Mouse (Mus musculus) C3H10T1/2 (cell line): ENCODE data around the gene Atg9a. TPM values are rescaled to one million over a fixed set of nuclear protein-coding genes. Genes with fewer than 3 reads are reported as not detected.

ENCODE experiments used
- polyA plus RNA-seq, 2 experiments: library from polyadenylated mRNA; unstranded; fragments of >200 nt; fragmentation: generic; extraction: Trizol; gene quantifications; one replicate each; pipeline ENCODE4 v1.2.1; 2012; ENCODE audit warnings: missing spikeins in 2 of 2

The Atg9a gene
- polyA plus RNA-seq: 10 to 100 TPM; 13.1 to 26.6 TPM

GRCm38 (mm10) chr1:75191622-75192402, at the start of gene Atg9a, which contains the start of gene Ankzf1:
Atg9a (minus strand) TSS chr1:75192196.
Ankzf1 (plus strand) TSS chr1:75192151.

DNA sequence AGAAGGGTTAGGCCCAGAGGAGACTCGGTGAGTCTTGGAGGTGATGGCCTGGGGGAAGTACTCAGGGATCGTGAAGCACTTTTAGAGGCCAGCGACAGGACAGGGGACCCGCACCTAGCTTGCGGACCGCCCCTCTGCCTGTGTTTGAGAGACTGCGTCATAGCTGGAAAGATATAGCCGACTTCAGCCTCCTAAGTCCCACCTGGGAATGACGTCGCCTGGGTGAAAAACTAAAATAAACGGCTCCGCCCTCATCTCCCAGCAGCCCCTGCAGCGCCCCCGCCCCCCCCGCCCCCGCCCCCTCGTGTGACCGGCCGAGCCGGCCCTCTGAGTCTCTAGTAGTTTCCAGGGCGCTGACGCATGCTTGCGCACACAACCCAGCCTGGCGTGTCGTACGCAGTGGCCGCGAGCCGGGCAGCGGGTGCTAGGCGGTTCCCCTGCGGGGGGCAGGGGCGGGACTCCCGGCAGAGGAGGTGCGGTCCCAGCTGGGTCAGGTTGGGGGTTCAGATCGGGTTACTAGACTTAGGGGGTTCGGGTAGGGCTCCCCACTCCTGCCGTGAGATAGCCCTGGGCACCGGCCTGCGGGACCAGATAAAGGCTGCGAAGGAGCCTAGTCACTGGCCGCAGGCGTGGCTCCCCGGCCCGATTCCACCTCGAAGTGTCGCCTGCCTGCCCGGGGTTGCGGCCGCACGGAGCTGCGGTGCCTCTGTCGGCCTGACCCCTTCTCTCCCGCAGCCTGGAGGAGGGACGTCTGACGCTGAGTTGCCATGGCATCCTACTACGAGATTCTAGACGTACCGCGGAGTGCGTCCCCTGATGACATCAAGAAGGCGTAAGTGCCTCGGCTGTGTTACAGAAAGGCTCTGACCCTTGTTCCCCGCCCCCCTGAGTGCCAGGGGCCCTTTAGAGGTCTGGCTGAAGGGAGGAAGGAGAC, 44.4 kb upstream of the Atg9a start, which contains the start of gene Dnajb2:
Gene Dnajb2, plus strand, starts transcription at position 290 of the 934 bp plus-strand sequence.

DNA sequence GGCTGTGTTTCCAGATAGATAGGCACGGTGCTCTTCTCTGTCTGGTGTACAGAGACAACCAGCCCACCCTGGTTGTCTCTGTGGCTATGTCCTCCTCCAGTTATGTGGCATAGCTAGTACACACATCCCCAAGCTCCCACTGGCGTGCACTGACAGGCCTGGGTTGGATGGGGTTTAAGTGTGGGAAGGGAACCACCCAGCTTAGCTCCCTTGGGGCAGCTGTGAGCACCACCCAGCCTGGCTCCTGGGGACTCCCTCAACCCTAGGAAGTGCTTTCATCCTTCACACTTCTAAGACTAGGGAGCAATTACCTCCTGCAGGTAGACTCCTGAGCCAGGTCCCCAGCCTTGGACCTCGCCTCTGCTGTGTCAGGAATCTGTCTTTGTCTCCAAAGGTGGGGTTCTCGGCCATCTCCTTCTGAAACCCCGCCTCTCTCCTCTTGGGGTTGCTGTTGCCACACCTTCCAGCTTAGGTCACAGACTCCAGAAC, 39.7 kb upstream of the Atg9a start, which contains the start of gene A630095N17Rik:
Gene A630095N17Rik, minus strand, starts transcription at position 439 of the 489 bp plus-strand sequence.

DNA sequence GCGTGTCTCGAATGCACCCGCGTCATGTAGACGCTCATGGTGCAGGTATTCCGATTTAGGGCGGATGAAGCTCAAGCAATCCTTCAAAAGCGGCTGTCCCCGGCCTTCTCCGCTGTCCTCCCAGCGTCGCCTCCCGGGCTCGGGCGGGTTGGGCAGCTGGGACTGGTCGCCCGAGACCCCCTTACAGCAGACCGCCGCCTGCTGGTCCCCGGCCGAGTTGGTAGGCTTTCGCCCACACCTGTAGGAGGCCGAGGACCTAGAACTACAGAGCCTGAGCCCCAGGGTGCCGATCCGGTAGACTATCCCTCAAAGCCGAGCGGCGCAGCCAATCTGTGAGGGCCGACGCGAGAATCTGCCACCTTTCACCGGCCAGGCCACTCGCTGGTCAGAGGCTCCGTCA, 27.5 kb upstream of the Atg9a start, which contains the start of gene Tuba4a:
Gene Tuba4a, minus strand, starts transcription at position 335 of the 400 bp plus-strand sequence.

GRCm38 (mm10) chr1:75210136-75211087, 18.4 kb upstream of the Atg9a start, which contains the start of the genes Glb1l and Stk16:
Glb1l (minus strand) TSS chr1:75210813.
Stk16 (plus strand) TSS chr1:75210838.

GRCm38 (mm10) chr1:75180105-75180590, 11.8 kb downstream of the Atg9a start, which contains the start of gene Abcb6:
Abcb6 (minus strand) TSS chr1:75180392.

GRCm38 (mm10) chr1:75168472-75169464, 23.2 kb downstream of the Atg9a start, which contains the start of gene Zfand2b:
Zfand2b (plus strand) TSS chr1:75168646.

DNA sequence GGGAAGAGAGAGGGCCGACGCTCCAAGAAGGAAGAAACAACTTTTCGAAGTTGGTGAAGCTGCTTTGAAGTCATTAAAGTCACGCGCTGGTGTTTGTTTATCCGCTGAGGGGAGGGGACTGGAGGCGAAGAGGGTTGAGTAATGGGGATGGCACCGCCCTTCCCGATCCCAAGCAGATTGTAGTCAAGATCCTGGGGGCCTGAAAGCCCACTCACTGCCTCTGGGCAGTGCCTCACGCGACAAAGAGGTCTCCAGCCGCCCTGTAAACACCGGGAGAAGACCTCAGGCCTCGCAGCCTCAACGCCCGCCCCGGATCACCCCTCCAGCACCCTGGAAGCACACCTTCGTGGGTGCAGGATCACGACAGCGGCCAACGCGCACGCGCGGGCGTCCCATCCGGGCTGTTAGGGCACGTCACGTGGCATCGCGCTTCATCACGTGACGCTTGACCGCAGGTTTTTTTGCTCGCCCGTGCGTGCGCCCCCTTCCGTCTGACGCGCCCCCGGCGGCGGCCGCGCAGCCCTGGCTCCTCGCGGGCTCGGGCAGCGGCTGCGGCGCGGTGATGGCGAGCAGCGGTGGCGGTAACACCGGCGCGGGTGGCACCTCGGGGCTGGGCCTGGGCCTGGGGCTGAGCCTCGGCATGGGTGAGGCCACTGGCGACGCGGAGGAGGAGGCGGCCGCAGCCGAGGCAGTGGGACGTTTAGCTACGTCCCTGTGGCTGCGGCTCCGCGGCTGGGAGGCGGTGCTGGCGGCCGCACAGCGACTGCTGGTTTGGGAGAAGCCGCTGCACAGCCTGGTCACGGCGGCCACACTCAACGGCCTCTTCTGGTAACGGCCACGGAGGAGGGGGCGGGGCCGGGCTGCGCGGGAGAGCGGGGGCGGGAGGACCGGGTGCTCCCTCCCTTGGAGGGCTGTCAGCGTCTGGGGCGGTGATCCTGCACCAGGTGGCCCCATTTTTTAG, 49.4 kb downstream of the Atg9a start, which contains the start of the genes Cnppd1 and Retreg2:
Gene Cnppd1, minus strand, starts transcription at position 411 of the 961 bp plus-strand sequence.
Gene Retreg2, plus strand, starts transcription at position 478 of the 961 bp plus-strand sequence.

DNA sequence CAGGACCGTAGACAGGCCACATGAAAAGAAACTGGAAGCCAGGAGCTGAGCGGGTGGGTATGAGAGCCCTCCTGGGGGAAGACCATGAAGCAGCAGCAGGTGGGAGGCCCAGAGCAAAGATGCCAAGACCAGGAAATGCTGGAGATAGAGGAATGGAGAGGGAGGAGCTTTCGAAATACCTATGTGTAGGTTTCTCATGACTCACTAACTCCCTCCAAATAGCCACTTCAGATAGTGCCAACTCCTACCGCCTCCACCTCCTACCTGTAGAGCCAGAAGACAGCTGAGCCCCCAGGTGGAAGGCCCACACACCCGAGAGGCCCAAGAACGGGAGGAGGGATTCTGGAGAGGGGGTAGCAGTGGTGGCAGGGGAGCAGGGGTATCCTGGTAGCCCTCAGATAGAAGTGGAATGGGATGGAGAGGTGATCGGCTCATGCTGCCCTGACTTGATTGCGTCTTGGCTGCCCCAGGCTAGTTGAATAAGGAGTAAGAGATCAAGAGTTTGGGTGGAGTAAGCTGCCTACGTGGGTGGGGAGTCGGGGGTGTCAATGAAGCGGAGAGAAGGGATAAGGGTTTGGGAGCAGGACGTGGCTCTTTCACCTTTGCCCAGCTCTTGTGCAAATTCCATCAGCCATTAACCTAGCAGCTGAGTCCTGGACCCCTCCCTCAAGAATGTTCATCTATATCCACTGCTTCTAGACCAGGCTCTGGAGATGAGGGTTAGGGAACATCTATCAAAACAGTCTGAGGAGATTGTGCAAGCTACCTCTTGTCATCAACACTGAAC, 58.4 kb downstream of the Atg9a start, which contains the start of gene Slc23a3:
Gene Slc23a3, minus strand, starts transcription at position 470 of the 787 bp plus-strand sequence.

Other genes starting within 250 kb of the Atg9a start
- under 1 TPM; 0.02 to 0.12 TPM for gene Ihh, start 240.5 kb downstream of the Atg9a start, polyA plus RNA-seq
- gene Nhej1, start 67.0 kb downstream of the Atg9a start, polyA plus RNA-seq: 1 to 10 TPM; 6.5 to 6.6 TPM
- under 1 TPM; 0.01 to 0.46 TPM for gene Slc23a3, start 58.3 kb downstream of the Atg9a start, polyA plus RNA-seq
- 10 to 100 TPM; 21.7 to 39.3 TPM for gene Cnppd1, start 49.5 kb downstream of the Atg9a start, polyA plus RNA-seq
- gene Retreg2, start 49.4 kb downstream of the Atg9a start, polyA plus RNA-seq: 10 to 100 TPM; 41.2 to 57.7 TPM
- gene Zfand2b, start 23.6 kb downstream of the Atg9a start, polyA plus RNA-seq: 10 to 100 TPM; 35.1 to 38.6 TPM
- 10 to 100 TPM in 1 of 2 experiments, 1 to 10 TPM in 1; 8.1 to 19.2 TPM for gene Abcb6, start 11.8 kb downstream of the Atg9a start, polyA plus RNA-seq
- gene Ankzf1, start within 50 bp of the Atg9a start, polyA plus RNA-seq: 1 to 10 TPM; 3.5 to 6.8 TPM
- gene Glb1l, start 18.6 kb upstream of the Atg9a start, polyA plus RNA-seq: 1 to 10 TPM in 1 of 2 experiments, under 1 TPM in 1; 0.15 to 7.5 TPM
- 100 to 1,000 TPM in 1 of 2 experiments, 10 to 100 TPM in 1; 77.1 to 116 TPM for gene Stk16, start 18.6 kb upstream of the Atg9a start, polyA plus RNA-seq
- gene Tuba4a, start 27.7 kb upstream of the Atg9a start, polyA plus RNA-seq: 100 to 1,000 TPM in 1 of 2 experiments, 1 to 10 TPM in 1; 6.5 to 102 TPM
- not detected for gene A630095N17Rik, start 39.9 kb upstream of the Atg9a start, polyA plus RNA-seq
- 10 to 100 TPM; 17.9 to 34.8 TPM for gene Dnajb2, start 44.2 kb upstream of the Atg9a start, polyA plus RNA-seq
- gene Ptprn, start 72.3 kb upstream of the Atg9a start, polyA plus RNA-seq: under 1 TPM; 0.26 to 0.82 TPM
- gene Resp18, start 86.2 kb upstream of the Atg9a start, polyA plus RNA-seq: not detected
- 100 to 1,000 TPM in 1 of 2 experiments, 10 to 100 TPM in 1; 81.6 to 131 TPM for gene Dnpep, start 125.8 kb upstream of the Atg9a start, polyA plus RNA-seq
- 1 to 10 TPM; 1.0 to 1.3 TPM for gene Des, start 168.1 kb upstream of the Atg9a start, polyA plus RNA-seq
- gene Speg, start 183.1 kb upstream of the Atg9a start, polyA plus RNA-seq: 10 to 100 TPM in 1 of 2 experiments, 1 to 10 TPM in 1; 7.3 to 31.3 TPM
- gene Gmppa, start 243.7 kb upstream of the Atg9a start, polyA plus RNA-seq: 100 to 1,000 TPM in 1 of 2 experiments, 10 to 100 TPM in 1; 59.9 to 119 TPM